Mouse (Mus musculus) megakaryocyte, embryonic 14.5 days (primary cell): ENCODE data around the gene Ppm1h. TPM values are rescaled to one million over a fixed set of nuclear protein-coding genes. Genes with fewer than 3 reads are reported as not detected.

Source experiments
- H3K27me3 ChIP-seq: replicated peaks from 2 replicates; pipeline ENCODE3; 2012; ENCODE audit warnings: inconsistent platforms
- H3K36me3 ChIP-seq: replicated peaks from 2 replicates; pipeline ENCODE3; 2012; ENCODE audit warnings: low read length, inconsistent platforms, mixed read lengths
- H3K4me1 ChIP-seq: 2 replicates; pipeline ENCODE4 v1.6.1; 2012; ENCODE audit warnings: inconsistent platforms
- H3K4me3 ChIP-seq: replicated peaks from 2 replicates; pipeline ENCODE3; 2012; ENCODE audit warnings: moderate library complexity, mild to moderate bottlenecking, inconsistent platforms
- H3K9me3 ChIP-seq: 2 replicates; pipeline ENCODE4 v1.6.1; 2012; ENCODE audit warnings: inconsistent platforms
- FLI1 ChIP-seq: IDR thresholded peaks from 2 replicates; pipeline ENCODE4 v1.6.1; 2012; ENCODE audit warnings: low read length, inconsistent platforms, mixed read lengths
- GATA1 ChIP-seq: IDR thresholded peaks from 3 replicates; pipeline ENCODE4 v1.6.1; 2012; ENCODE audit warnings: mixed read lengths, low read length, inconsistent platforms, borderline replicate concordance
- polyA plus RNA-seq: library from polyadenylated mRNA; stranded (reverse); fragments of >175 nt; gene quantifications from 2 replicates; pipeline ENCODE4 v1.2.3, GENCODE M21; 2012; ENCODE audit warnings: low replicate concordance; ENCODE audit not compliant: insufficient read depth

The Ppm1h gene
- polyA plus RNA-seq, 1 experiment, result 5.5 TPM

DNA sequence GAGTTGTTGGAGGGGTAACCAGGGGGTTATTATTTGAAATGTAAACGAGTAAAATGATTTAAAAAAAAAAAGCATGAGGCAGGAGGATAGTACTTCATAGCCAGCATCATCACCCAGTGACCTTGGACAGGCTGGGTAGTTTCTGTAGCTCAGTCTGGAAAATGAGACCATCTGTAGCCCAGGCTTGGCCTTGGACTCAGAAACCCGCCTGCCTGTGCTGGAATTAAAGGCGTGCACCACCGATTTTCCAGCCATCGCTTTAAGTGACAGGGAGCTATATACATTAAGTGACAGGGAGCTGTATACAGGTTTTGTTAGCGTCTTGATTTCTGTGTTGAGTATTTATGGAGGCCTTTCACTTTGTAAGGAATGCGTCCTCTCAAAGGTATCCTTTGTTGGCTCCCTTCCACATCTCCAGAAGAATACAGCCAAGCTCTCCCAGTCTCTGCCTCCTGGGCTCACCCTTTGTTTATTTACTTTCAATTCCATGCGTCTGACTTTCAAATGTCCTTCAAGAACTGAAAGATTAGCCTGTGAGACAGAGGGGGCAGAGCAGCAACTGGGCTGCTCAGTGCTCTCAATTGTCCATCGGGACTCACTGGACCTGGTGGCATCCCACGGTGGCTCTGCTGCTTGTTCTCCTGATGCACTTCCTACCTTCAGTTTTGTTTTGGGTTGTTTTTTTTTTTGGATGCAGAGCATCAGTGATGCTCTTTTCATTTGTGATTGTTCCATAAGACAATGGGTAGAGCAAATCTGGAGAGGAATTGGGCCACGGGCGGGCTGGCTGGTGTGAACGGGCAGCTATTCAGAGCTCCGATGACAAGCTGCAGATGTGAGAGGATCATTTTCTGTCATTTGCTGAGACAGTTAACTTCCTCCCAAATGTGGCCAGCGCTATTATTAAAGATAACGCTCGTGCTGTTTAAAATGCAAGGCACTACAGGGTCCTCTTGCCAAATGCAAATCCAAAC, 74.7 kb downstream of the Ppm1h start:
- Histone ChIP-seq H3K4me1 (peaks cover 6% of the 10 kb centered on the region; the same call in 1 of the 2 replicates), H3K4me3 (no peak overlapping the region), H3K36me3 (no peaks in the 10 kb centered on the region), H3K9me3 (peaks cover 15% of the 10 kb centered on the region), H3K27me3 (no peaks in the 10 kb centered on the region)
- no peak for TF ChIP-seq GATA1
- TF ChIP-seq FLI1, result no peak

DNA sequence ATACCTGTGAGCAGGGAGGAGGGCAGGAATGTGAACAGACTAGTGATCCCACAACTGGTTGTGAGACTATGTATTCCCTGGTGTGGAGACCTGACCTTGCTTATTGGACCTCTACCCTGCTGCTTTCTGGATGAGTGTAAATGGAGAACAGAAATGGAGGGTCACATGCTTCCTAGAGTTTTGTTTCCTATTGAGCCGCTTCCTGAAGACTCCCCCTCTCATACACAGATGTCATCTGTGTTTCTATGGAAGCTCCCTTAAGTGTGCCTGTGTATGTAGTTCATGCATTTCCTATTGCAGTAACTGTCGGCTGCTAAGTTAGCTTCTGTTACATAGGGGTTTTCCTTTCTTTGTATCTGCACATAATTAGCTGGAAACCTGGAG, 75.4 kb downstream of the Ppm1h start:
- Histone ChIP-seq H3K27me3 (no peaks in the 10 kb centered on the region), H3K36me3 (no peaks in the 10 kb centered on the region), H3K4me1 (peaks cover 6% of the 10 kb centered on the region; the same call in 1 of the 2 replicates), H3K9me3 (peaks cover 15% of the 10 kb centered on the region), H3K4me3 (no peak overlapping the region)
- TF ChIP-seq GATA1, result no peak
- TF ChIP-seq FLI1, result no peak

GRCm38 (mm10) chr10:122754967-122755366, 76.4 kb downstream of the Ppm1h start:
- H3K27me3 ChIP-seq, result no peaks in the 10 kb centered on the region
- no peaks in the 10 kb centered on the region for H3K36me3 ChIP-seq
- peaks cover 14% of the 10 kb centered on the region for H3K9me3 ChIP-seq
- peaks cover 6% of the 10 kb centered on the region; the same call in 1 of the 2 replicates for H3K4me1 ChIP-seq
- no peak for TF ChIP-seq FLI1
- TF ChIP-seq GATA1, result no peak
- no peak overlapping the region for H3K4me3 ChIP-seq

DNA sequence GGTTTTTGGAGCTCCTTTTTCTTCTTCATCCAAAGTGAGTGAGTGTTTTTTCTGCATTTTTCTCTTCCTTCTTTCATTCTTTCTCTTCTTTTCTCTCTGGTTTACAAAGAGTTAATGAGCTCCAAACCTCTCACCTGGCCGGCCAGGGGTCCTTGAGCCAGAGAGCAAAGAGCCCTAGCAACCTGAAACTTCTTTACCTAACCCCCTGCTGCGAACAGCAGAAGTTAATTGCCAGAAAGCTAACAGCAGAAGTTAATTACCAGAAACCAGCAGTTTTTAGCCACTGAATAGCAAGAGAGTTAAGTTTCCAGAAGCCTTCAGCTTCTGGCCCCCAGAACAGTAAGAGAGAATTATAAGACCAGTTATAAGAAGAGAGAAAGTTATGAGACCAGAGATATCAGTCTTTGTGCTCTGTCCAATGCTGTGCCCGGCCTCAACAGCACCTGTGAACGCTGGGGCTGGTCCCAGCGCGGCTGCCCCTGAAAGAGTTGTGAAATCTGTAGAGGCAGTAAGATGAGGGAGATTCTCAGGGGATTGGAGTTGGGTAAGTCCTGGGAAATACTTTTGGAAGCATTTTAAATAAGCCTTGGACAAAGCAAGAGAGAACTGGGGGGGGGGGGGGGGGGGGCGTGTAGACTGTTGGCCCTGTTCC, 78.4 kb downstream of the Ppm1h start:
- Histone ChIP-seq H3K27me3 (no peaks in the 10 kb centered on the region), H3K4me1 (peaks cover 13% of the 10 kb centered on the region), H3K4me3 (no peak overlapping the region), H3K9me3 (peaks cover 3% of the 10 kb centered on the region; the same call in 1 of the 2 replicates), H3K36me3 (no peaks in the 10 kb centered on the region)
- TF ChIP-seq GATA1 (no peak), FLI1 (no peak)

- Histone ChIP-seq H3K27me3 (no peaks in the 10 kb centered on the region), H3K9me3 (no peaks in the 10 kb centered on the region), H3K4me3 (no peak overlapping the region), H3K36me3 (no peaks in the 10 kb centered on the region), H3K4me1 (peaks cover 14% of the 10 kb centered on the region)
- TF ChIP-seq FLI1, result no peak
- TF ChIP-seq GATA1, result no peak
These were observed 79.2 kb downstream of the Ppm1h start for GRCm38 (mm10) chr10:122757727-122758126.

DNA sequence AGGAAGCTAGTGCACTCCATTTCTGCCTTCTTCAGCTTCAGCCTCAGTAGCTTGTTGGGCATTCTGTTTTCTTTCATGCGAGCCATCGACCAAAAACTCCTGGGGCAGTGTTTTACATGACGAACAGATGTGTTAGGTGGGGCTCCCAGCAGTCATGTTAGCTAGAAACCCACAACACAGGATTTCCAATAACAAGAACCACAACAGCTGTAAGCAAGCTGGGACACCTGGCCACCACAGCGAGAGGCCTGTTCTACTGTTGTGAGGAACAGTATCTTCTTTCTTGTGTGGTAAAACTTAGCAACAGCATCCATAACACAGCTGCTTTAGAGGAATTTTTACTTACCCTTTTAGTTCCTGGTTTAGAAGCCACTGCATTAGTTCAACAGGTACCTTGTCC, 79.8 kb downstream of the Ppm1h start:
- H3K4me1 ChIP-seq, result peaks cover 19% of the 10 kb centered on the region
- H3K27me3 ChIP-seq, result no peaks in the 10 kb centered on the region
- H3K9me3 ChIP-seq, result no peaks in the 10 kb centered on the region
- H3K4me3 ChIP-seq, result no peak overlapping the region
- H3K36me3 ChIP-seq, result no peaks in the 10 kb centered on the region
- TF ChIP-seq FLI1, result no peak
- TF ChIP-seq GATA1, result no peak

DNA sequence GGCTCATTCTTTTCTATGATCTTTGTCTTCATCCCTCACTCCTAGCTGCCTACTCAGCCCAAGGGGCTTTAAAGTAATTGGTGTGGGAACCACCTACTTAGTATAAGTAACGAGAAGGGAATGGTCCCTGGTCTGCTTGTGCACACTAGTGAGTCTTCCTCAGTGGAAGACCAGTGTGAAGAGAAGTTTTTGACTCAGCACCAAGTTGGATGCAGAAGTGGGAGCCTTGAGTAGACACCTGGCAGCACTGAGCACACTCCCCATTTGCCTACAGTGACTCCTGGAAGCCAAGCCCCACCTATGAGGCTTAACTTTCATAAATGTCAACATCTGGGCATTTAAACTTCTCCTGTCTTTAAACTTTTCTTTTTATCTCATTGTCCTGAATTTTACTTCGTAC, 81.2 kb downstream of the Ppm1h start:
- Histone ChIP-seq H3K36me3 (no peaks in the 10 kb centered on the region), H3K27me3 (no peaks in the 10 kb centered on the region), H3K4me3 (no peak overlapping the region), H3K9me3 (no peaks in the 10 kb centered on the region), H3K4me1 (peaks cover 16% of the 10 kb centered on the region)
- TF ChIP-seq FLI1 (no peak), GATA1 (no peak)

DNA sequence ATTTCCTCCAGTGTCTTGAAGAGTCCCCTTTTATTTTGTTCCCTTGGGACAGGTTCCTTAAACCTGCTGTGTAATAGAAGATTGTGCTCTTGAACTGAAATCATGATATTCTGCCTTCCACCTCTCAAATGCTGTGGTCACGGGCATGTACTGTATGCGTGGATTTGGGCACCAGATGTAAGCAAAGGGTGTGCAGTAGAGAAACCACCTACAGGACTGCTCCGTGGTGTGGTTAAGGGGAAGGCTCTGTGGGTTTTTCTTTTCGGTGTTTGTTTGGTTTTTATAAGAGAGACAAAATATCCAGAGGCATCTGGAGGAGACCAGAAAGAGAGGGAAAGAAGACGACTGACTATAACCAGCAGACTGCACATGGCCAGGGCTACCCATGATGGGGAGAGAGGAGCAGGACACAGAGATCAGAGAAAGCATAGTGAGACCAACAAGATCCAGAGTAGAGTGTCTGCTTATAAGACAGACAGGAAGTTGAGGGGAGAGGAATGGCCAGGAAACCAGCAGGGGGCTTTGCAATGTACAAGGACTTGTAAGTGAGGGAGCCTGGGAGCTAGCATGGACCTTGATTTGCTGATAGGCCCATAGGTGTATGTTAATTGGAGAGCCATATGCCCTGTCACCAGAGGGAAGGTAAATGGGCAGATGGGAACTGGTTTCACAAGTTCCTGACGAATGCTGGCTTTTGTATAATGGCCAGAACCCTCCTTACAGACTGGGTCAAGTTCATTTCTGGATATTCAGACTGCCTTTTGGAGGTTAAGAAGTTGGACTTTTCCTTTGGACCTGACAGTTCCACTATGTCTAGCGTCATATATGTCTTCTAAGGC, 82.1 kb downstream of the Ppm1h start:
- peaks cover 16% of the 10 kb centered on the region for H3K4me1 ChIP-seq
- no peak overlapping the region for H3K4me3 ChIP-seq

GRCm38 (mm10) chr10:122762772-122763511, 84.4 kb downstream of the Ppm1h start:
- Histone ChIP-seq H3K36me3 (no peaks in the 10 kb centered on the region), H3K4me1 (peaks cover 16% of the 10 kb centered on the region), H3K27me3 (no peaks in the 10 kb centered on the region), H3K4me3 (no peak overlapping the region), H3K9me3 (no peaks in the 10 kb centered on the region)
- TF ChIP-seq FLI1 (no peak), GATA1 (no peak)

More for the DNA sequence above, 82.1 kb downstream of the Ppm1h start:
- no peaks in the 10 kb centered on the region for H3K27me3 ChIP-seq
- no peaks in the 10 kb centered on the region for H3K9me3 ChIP-seq
- TF ChIP-seq GATA1 (no peak), FLI1 (no peak)
- H3K36me3 ChIP-seq, result no peaks in the 10 kb centered on the region
